Mouse (Mus musculus) T-helper 1 cell (primary cell): ENCODE measurements around the gene Tpm4.
"Not testable (repeated sequence)": the region's sequence is repeated elsewhere in the genome, so short reads cannot be mapped to it uniquely, and the experiment has no call there.

Experiments used
- in situ Hi-C: fragments of 300-600 bp; cut with MboI, MseI; formaldehyde crosslinking; loops from one replicate; pipeline ENCODE4 v1.15.1; 2025; ENCODE audit warnings: high pct_unique_total_duplicates

Tpm4 gene

GRCm38 (mm10) chr8:72134756-72135445 is at the start of gene Tpm4:
Gene Tpm4, plus strand, starts transcription at chr8:72134975.
- in situ Hi-C loops = no loop called here

DNA sequence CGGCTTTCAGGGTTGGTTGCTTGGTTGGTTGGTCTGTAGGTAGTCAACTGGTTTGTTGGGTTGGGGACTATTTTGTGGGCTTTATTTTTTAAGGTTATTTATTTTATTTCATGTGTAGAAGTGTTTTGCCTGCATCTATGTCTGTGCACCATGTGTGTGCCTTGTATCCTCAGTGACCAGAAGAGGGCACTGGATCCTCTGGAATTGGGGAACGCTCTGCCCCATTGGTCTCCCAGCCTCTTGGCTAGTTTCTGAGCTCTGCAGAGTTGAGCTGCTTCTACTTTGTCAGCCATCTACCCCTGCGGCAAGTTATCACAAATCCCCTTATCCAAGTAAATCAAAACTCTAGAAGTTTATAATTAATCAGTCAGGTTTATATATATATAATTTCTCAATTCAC is 47.2 kb upstream of the Tpm4 start:
- in situ Hi-C loops = not testable (repeated sequence)

GRCm38 (mm10) chr8:72096721-72097120 is 38.1 kb upstream of the Tpm4 start:
- in situ Hi-C loops = loop anchor here (5.0 kb wide), 1 partner anchor 39 kb away; no protein-coding TSS in a partner anchor

GRCm38 (mm10) chr8:72099377-72100103 is 35.2 kb upstream of the Tpm4 start:
- in situ Hi-C loops = loop anchor here (5.0 kb wide), 1 partner anchor 42 kb away; no protein-coding TSS in a partner anchor

DNA sequence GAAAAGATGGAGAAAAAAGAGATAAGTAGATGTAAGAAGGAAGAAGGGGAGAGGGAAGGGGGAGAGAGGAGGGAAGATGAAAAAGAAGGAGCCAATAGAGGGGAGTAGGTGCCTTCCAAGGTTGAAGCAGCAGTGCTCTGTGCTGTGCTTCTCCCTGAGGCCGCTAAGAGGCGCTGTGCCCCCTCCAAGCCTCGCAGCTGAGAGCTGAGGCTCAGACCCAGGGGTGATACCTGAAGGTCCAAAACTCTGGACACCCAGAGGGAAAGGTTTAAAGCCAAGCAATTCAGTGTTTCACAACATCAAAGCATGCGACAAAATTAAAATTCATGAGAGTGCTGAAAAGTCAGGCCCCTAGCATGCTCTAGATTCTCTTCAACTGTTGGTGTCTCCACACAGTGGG is 29.6 kb upstream of the Tpm4 start:
- in situ Hi-C loops = no loop called here

GRCm38 (mm10) chr8:72106740-72107139 is 28.0 kb upstream of the Tpm4 start, which contains the start of gene Olfr374:
Gene Olfr374, plus strand, starts transcription at chr8:72107040.
- in situ Hi-C loops = no loop called here

DNA sequence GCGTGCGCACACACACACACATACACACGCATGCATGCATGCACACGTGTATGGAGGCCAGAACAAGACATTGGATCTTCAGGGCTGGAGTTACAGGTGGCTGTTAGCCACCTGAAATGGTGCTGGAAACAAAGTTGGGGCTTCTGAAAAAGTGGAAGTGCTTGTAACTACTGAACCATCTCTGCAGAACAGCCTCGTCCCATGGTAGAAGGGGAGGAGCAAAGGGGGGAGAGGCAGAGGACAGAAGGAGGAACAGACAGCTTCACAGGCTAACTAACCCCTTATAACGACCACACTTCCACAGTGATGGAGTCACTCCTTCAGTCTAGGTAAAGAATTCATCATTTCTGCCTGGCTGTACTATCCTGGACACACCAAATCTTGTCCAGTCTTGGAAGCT is 23.9 kb upstream of the Tpm4 start:
- in situ Hi-C loops = no loop called here

- in situ Hi-C loops = no loop called here
Measured at GRCm38 (mm10) chr8:72112486-72112885, 22.3 kb upstream of the Tpm4 start.

GRCm38 (mm10) chr8:72115202-72115601 is 19.6 kb upstream of the Tpm4 start:
- in situ Hi-C loops = no loop called here

DNA sequence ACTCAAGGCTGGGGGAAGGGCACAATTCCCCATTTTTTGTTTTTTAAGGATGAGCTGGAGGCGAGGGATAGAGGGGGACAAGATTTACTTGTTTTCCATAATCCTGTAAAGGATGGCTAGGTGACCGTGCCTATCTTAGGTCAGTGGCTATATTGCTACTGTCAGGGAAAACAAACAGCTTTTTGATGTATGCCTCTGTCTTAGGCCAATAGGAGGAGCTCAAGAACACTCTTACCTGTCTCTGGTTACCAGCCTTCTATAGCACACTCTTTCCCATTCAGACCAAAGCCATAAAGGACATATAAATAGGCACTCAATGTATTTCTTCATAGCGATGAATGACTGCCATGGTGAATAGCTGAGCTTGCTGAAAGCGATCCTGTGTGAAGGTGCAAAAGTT is 16.2 kb upstream of the Tpm4 start:
- in situ Hi-C loops = no loop called here

DNA sequence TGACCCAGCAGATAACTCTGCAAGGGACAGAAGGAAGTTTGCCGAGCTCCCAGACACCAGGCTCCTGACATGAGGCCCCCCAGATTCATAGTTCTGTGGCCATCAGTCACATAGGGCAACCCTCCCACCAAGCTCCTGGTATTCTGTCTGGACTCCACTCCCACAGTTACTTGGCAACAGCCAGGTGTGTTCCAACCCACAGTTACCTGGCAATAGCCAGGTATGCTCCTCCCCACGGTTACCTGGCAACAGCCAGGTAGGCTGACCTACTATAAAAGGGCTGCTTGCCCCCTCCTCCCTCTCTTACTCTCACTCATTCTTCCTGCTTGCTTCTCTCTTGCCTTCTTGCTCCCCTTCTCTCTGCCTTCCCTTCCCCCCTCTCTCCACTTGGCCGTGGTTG is 13.3 kb upstream of the Tpm4 start:
- in situ Hi-C loops = not testable (repeated sequence)

GRCm38 (mm10) chr8:72121997-72122396 is 12.8 kb upstream of the Tpm4 start:
- in situ Hi-C loops = no loop called here

GRCm38 (mm10) chr8:72127834-72128233 is 6.9 kb upstream of the Tpm4 start:
- in situ Hi-C loops = no loop called here

DNA sequence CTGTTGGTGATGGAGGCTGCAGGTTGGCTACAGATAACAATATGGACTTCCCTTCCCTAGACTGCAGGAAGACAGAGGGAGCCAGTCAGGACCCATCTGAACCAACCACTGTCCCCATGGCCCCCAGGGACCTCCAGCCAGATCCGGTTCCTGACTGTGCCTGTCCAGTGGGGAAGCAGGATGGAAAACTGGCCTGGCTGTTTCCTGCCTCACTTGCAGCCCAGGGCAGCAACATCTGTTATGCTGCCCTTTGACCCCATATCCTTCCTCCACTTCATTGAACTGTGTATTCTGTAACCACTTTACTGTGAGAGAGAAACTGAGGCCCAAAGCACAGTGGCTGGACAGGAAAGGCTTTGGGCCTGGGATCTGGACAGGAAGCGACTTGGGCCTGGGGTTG is 3.5 kb upstream of the Tpm4 start:
- in situ Hi-C loops = no loop called here

- in situ Hi-C loops = no loop called here
Measured at GRCm38 (mm10) chr8:72131901-72132300, 2.9 kb upstream of the Tpm4 start.

GRCm38 (mm10) chr8:72132417-72132816 is 2.4 kb upstream of the Tpm4 start:
- in situ Hi-C loops = no loop called here

GRCm38 (mm10) chr8:72132891-72133290 is 1.9 kb upstream of the Tpm4 start:
- in situ Hi-C loops = no loop called here

GRCm38 (mm10) chr8:72133507-72133906 is 1.3 kb upstream of the Tpm4 start:
- in situ Hi-C loops = no loop called here

- in situ Hi-C loops = no loop called here
Measured at GRCm38 (mm10) chr8:72135446-72136301, 899 bp downstream of the Tpm4 start.

GRCm38 (mm10) chr8:72136302-72136978 is 1.7 kb downstream of the Tpm4 start:
- in situ Hi-C loops = no loop called here

DNA sequence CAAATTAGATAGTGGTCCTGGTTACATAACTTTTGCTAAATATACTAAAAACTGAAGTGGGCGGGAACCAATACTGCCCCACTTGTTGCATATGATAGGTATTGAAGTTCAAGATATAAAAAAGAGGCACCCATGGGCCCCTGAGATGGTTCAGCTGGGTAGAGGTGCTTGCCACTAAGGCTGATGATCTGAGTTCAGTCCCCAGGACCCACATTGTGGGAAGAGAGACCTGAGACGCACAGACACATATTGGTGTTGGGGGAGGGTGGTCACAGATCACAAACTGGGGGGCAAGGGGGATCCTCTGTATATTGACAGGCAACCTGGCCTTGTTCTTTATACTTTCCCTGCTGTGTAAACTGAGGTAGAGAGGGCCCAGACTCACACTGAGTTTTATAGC is 2.7 kb downstream of the Tpm4 start:
- in situ Hi-C loops = no loop called here

- in situ Hi-C loops = no loop called here
Measured at GRCm38 (mm10) chr8:72138456-72138855, 3.7 kb downstream of the Tpm4 start.
